Mouse (Mus musculus) hindlimb bud, embryonic 11.5 days (tissue): ENCODE measurements around the gene Gm20806.
"Not testable (repeated sequence)": the region's sequence is repeated elsewhere in the genome, so short reads cannot be mapped to it uniquely, and the experiment has no call there.

ENCODE experiments used
- DNase-seq: peaks from one replicate; pipeline ENCODE4 v3.0.0-alpha.2; 2012; ENCODE audit warnings: low read depth, low spot score; ENCODE audit errors: extremely low spot score

Gm20806 gene

DNA sequence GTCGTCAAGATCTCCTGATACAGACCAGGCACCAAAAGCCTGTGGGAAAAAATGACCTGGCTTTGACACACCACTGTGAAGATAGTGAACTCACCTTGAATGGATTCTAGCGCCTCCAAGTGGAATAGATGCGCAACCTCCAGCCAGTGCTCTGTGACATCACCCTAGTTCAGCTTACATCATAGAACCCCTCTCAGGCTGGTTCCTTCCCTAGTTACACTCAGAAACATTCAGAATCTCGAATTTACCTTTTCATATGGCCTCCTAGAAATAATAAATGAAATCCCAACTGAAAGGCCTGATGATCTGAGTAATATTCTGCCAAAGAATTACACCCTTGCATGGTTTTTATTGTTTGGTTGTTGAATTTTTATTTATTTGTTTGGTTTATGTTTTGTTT is at the start of gene Gm20806:
TSS of gene Gm20806 (minus strand) at position 101 of the 400 bp plus-strand sequence.
- not testable (repeated sequence) for DNase-seq
